Mouse (Mus musculus): ENCODE measurements at regions not wholly inside any gene's neighbourhood (a gene's known extent, or its start where the extent isn't known, plus 50 kb on each side); places are given as distances from the start of the nearest gene placed in this dataset.

GRCm38 (mm10) chr1:97366541-97366940 is 238.4 kb upstream of the Slco6c1 start:
- Histone ChIP-seq H3K27me3 (replicated peaks; ENCODE audit: control insufficient read depth, insufficient read depth, low read length) (no peaks in the 10 kb centered on the region), H3K4me3 (ENCODE audit: low read depth, low read length) (no peak overlapping the region), H3K9me3 (ENCODE audit: control insufficient read depth) (no peaks in the 10 kb centered on the region), H3K4me1 (replicated peaks; ENCODE audit: control insufficient read depth, insufficient read depth, low read length) (no peaks in the 10 kb centered on the region), H3K9ac (ENCODE audit: low read depth, low read length) (no peak overlapping the region), H3K27ac (ENCODE audit: low read depth, low read length) (no peak overlapping the region), H3K4me2 (replicated peaks; ENCODE audit: low read depth) (no peak overlapping the region), H3K36me3 (ENCODE audit: control insufficient read depth, insufficient read depth) (no peaks in the 10 kb centered on the region)
- 58% methylated on average over 2 of the region's 2 CpGs for WGBS
- ATAC-seq: no peak
- no peak for TF ChIP-seq CTCF (IDR thresholded peaks at IDR 0.05; ENCODE audit: low read depth)

- no peak for TF ChIP-seq CTCF (IDR thresholded peaks at IDR 0.05; ENCODE audit: low read depth)
- WGBS: 52% methylated on average over 2 of the region's 2 CpGs
These were observed 191.5 kb upstream of the Slco6c1 start for GRCm38 (mm10) chr1:97319622-97320021.

More at GRCm38 (mm10) chr1:97319622-97320021, 191.5 kb upstream of the Slco6c1 start:
- H3K4me2 ChIP-seq (replicated peaks; ENCODE audit: low read depth): no peak overlapping the region
- no peaks in the 10 kb centered on the region for H3K36me3 ChIP-seq (ENCODE audit: control insufficient read depth, insufficient read depth)
- no peaks in the 10 kb centered on the region for H3K9me3 ChIP-seq (ENCODE audit: control insufficient read depth)
- no peak overlapping the region for H3K4me3 ChIP-seq (ENCODE audit: low read depth, low read length)
- no peaks in the 10 kb centered on the region for H3K4me1 ChIP-seq (replicated peaks; ENCODE audit: control insufficient read depth, insufficient read depth, low read length)
- no peak overlapping the region for H3K9ac ChIP-seq (ENCODE audit: low read depth, low read length)
- no peaks in the 10 kb centered on the region for H3K27me3 ChIP-seq (replicated peaks; ENCODE audit: control insufficient read depth, insufficient read depth, low read length)
- no peak overlapping the region for H3K27ac ChIP-seq (ENCODE audit: low read depth, low read length)
- peak; percentile 57; the same call in 1 of the 2 replicates for ATAC-seq

Measured in intestine, postnatal 0 days (tissue).